Mouse (Mus musculus): ENCODE measurements around the gene Secisbp2l.

DNA sequence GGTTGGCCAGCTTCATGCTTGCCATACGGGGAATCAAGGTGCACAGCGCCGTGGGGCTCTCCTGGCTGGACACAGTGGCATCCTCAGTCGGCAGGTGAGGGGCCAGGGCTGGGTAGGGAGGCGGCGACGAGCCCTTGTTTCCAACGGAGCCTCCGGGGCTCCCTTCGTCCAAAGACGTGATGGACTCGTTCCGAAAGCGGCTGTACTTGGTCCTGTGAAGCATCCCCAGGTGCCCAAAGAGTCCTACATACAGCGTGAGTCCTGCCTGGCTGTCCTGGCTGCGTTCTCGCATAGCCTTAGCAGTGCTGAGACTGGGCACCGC lies 59.6 kb downstream of the Secisbp2l start:
- no peak for TF ChIP-seq CTCF (IDR thresholded peaks at IDR 0.05; ENCODE audit: low read depth, low read length)
- TF ChIP-seq POLR2A (IDR thresholded peaks at IDR 0.05; ENCODE audit: borderline replicate concordance, low read depth, low read length): no peak
